Mouse (Mus musculus) kidney, postnatal 0 days (tissue): Measurements from ENCODE around the gene Praf2. TPM values are rescaled to one million over a fixed set of nuclear protein-coding genes. Genes with fewer than 3 reads are reported as not detected.
A peak's percentile ranks its signal among the peaks of the same experiment; 100 is the strongest.

Experiments used
- ATAC-seq: fragments of 200-750 bp; cut with Nextera tagmentation; replicated peaks from 2 replicates; pipeline ENCODE4 v1.8.0; 2017; ENCODE audit warnings: low read depth, moderate number of reproducible peaks, moderate TSS enrichment, moderate library complexity; ENCODE audit not compliant: low FRiP score
- DNase-seq: peaks from one replicate; pipeline ENCODE4 v3.0.0-alpha.2; 2016; ENCODE audit warnings: low spot score
- H3K27ac ChIP-seq: fragments of 300-500 bp; sonication (generic); 2 replicates; pipeline ENCODE4 v1.5.1; 2014; ENCODE audit warnings: mild to moderate bottlenecking
- H3K27me3 ChIP-seq: fragments of 300-500 bp; sonication (generic); 2 replicates; pipeline ENCODE4 v1.6.1; 2014; ENCODE audit warnings: low read length, mixed read lengths; ENCODE audit not compliant: insufficient read depth
- H3K36me3 ChIP-seq: fragments of 300-500 bp; sonication (generic); 2 replicates; pipeline ENCODE4 v1.6.1; 2014; ENCODE audit warnings: low read length, mixed read lengths; ENCODE audit not compliant: insufficient read depth
- H3K4me1 ChIP-seq: fragments of 300-500 bp; sonication (generic); replicated peaks from 2 replicates; pipeline ENCODE4 v1.6.1; 2014; ENCODE audit warnings: antibody characterized with exemption, low read length, mixed read lengths; ENCODE audit not compliant: insufficient read depth
- H3K4me2 ChIP-seq: fragments of 300-500 bp; sonication (generic); 2 replicates; pipeline ENCODE4 v1.6.1; 2014; ENCODE audit warnings: mild to moderate bottlenecking, low read length, moderate library complexity, mixed read lengths
- H3K4me3 ChIP-seq: fragments of 300-500 bp; sonication (generic); replicated peaks from 2 replicates; pipeline ENCODE4 v1.5.1; 2014; ENCODE audit warnings: low read depth, low read length
- H3K9ac ChIP-seq: fragments of 300-500 bp; sonication (generic); 2 replicates; pipeline ENCODE4 v1.6.1; 2014; ENCODE audit warnings: low read depth, low read length
- H3K9me3 ChIP-seq: fragments of 300-500 bp; sonication (generic); replicated peaks from 2 replicates; pipeline ENCODE4 v1.6.1; 2016; ENCODE audit warnings: low read length, inconsistent platforms, mixed read lengths
- CTCF ChIP-seq: IDR thresholded peaks from 2 replicates; pipeline ENCODE4 v1.5.1; 2016; ENCODE audit warnings: antibody characterized with exemption, low read depth, mild to moderate bottlenecking, moderate library complexity
- WGBS: fragments of 180-500 bp; shearing (Covaris S2); extraction: QIAGEN DNeasy Blood & Tissue Kit; methylation state at CpG from one replicate; pipeline ENCODE4 v1.1.7; 2014; 5-methylcytosine and 5-hydroxymethylcytosine counted together
- polyA plus RNA-seq: library from polyadenylated mRNA; unstranded; fragments of >200 nt; fragmentation: Nextera tagmentation; extraction: Ambion mirVana; gene quantifications from 2 replicates; pipeline ENCODE4 v1.2.1, GENCODE M21; 2015

Praf2 gene
- 40.9 and 41.6 TPM in 2 replicates for polyA plus RNA-seq

DNA sequence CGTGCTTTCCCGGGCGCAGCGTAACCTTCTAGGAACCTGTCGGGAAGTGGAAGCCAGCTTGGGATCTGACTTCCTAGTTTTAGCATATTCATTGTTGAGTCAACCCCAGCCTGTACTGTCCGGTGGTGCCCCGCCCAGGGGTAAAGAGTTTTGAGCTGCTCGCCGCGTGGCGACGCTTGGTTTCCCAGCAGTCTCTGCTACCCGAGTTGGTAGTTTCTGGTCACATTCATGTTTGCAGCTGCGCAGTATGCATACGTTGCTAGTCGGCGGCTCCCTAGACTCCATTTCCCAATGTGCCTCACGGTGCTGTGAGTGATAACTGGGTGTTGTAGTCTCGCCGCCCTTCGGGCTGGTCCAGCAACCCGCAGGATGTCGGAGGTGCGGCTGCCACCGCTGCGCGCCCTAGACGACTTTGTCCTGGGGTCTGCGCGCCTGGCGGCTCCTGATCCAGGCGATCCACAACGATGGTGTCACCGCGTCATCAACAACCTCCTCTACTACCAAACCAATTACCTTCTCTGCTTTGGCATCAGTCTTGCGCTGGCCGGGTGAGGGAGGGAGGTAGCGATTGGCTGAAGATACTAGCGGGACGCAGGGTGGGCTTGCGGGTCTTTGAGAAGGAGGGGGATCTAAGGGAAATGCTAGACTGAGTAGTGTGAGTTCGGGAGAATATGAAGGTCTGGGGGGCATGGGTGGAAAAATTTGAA lies at the start of gene Praf2:
Gene Praf2 (plus strand): TSS at position 225 of the 707 bp plus-strand sequence.
- WGBS: 28% methylated on average over 42 of the region's 42 CpGs

DNA sequence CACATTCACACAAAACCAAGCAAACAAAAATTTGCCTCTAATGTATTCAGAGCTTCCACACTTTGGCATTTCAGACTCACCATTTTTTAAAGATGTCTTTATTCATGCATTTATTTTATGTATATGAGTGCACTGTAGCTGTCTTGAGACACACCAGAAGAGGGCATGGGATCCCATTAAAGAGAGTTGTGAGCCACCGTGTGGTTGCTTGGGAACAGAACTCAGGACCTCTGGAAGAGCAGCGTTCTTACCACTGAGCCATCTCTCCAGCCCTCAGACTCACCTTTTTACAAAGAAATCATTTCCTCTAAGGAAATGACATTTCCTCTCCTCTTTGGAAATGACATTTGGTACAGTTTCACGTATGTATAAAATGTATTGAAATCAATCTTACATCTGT lies 49.3 kb upstream of the Praf2 start:
- WGBS: 39% methylated on average over 3 of the region's 3 CpGs
- ATAC-seq: no peak
- no peaks in the 10 kb centered on the region for H3K27me3 ChIP-seq
- no peak for DNase-seq
- H3K27ac ChIP-seq: no peak overlapping the region
- H3K4me2 ChIP-seq: no peak overlapping the region
- TF ChIP-seq CTCF: peak; percentile 27; the same call in 1 of the 2 replicates
- H3K4me1 ChIP-seq: no peaks in the 10 kb centered on the region
- no peaks in the 10 kb centered on the region for H3K36me3 ChIP-seq
- no peak overlapping the region for H3K9ac ChIP-seq
- no peak overlapping the region for H3K4me3 ChIP-seq
- no peaks in the 10 kb centered on the region for H3K9me3 ChIP-seq

More for the DNA sequence above, at the start of gene Praf2:
- Histone ChIP-seq H3K9ac (peak within 1 kb of the TSS; percentile 27; the same call in 1 of the 2 replicates), H3K36me3 (no peaks in the 10 kb centered on the region), H3K9me3 (no peaks in the 10 kb centered on the region), H3K4me3 (peak within 1 kb of the TSS; percentile 37), H3K4me1 (no peaks in the 10 kb centered on the region), H3K27me3 (no peaks in the 10 kb centered on the region), H3K27ac (peak within 1 kb of the TSS; percentile 47; the same call in 1 of the 2 replicates), H3K4me2 (peak within 1 kb of the TSS; percentile 56)
- DNase-seq: peak; percentile 89
- TF ChIP-seq CTCF: 0 out of 2 replicates have a peak, but pooled peaks have one; percentile 5
- ATAC-seq: peak; percentile 90

DNA sequence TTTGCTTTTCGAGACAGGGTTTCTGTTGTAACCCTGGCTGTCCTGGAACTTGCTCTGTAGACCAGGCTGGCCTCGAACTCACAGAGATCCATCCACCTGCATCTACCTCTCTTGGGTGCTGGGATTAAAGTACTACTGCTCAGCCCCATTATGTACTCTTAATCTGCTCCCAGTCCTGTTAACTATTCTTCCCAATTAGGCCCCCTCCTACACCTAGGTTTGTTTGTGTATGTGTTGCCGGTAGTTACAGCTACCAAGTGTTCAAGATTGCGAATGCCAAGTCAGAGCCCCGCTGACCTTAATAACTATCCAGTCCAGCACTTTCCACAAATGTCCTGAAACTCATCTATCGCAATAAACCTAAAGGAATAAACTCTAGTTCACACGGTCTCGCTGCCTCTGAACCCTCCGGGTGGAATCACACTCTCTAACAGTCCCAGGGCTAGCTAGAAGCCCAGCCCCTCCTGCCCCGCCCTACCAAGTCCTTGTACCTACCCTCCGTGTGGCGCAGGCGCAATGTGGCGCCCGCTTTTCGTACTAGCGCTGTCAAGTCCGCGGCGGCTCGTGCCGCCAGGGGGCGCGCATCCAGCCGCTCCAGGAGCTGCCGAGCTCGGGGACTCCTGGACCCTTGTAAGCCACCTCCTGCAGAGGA lies 48.7 kb upstream of the Praf2 start:
- DNase-seq (peak; percentile 88), ATAC-seq (peak; percentile 95)
- Histone ChIP-seq H3K36me3 (no peaks in the 10 kb centered on the region), H3K4me3 (0 out of 2 replicates have a peak overlapping the region, but pooled peaks have one; percentile 11), H3K9ac (0 out of 2 replicates have a peak overlapping the region, but pooled peaks have one; percentile 40), H3K4me1 (no peaks in the 10 kb centered on the region), H3K4me2 (peak overlapping the region; percentile 49), H3K9me3 (no peaks in the 10 kb centered on the region), H3K27ac (no peak overlapping the region; the same call in 1 of the 2 replicates), H3K27me3 (no peaks in the 10 kb centered on the region)
- WGBS: 20% methylated on average over 27 of the region's 27 CpGs
- TF ChIP-seq CTCF: peak; percentile 87

DNA sequence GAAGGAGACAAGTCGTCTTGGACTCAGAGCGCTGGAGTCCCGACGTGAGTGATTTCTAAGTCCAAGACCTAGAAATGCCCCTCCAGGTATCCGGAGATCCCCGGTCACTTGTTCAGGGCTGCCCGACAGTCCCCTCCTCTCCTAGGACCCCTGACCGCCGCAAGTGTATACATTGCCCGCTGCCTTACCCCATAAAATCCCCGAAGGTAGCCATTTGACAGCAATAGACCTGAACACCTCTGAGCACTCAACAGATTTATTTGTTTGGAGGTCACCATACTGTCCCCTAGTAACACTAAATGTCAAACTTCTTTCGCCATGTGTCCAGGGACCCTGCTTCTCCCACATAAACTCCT lies 48.2 kb upstream of the Praf2 start:
- no peak for TF ChIP-seq CTCF
- 0 out of 2 replicates have a peak overlapping the region, but pooled peaks have one; percentile 40 for H3K9ac ChIP-seq
- 0 out of 2 replicates have a peak overlapping the region, but pooled peaks have one; percentile 11 for H3K4me3 ChIP-seq
- peak overlapping the region; percentile 49 for H3K4me2 ChIP-seq
- H3K4me1 ChIP-seq: no peaks in the 10 kb centered on the region
- peak overlapping the region; percentile 31; the same call in 1 of the 2 replicates for H3K27ac ChIP-seq
- H3K27me3 ChIP-seq: no peaks in the 10 kb centered on the region
- ATAC-seq: no peak; the same call in 1 of the 2 replicates
- DNase-seq: no peak
- no peaks in the 10 kb centered on the region for H3K36me3 ChIP-seq
- H3K9me3 ChIP-seq: no peaks in the 10 kb centered on the region
- 23% methylated on average over 12 of the region's 12 CpGs for WGBS

DNA sequence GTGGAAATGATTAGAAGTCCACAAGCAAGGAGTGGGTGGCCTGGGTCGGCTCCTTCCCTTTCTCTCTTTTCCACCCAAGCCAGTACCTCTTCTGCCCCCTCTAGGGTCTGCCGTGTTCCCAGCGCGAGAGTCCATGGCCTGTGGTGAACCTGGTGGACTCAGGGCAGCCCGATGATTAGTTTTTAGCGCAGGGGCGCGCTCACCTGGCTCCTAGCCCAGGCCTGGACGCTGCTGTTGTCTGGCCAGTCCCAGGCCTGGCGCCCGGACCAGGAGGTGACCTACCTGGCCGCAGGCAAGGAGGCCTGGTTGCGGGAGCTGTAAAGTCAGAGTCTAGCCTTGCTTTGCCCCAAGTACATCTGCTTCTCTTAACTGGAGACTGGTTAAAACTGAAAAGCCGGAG lies 47.4 kb upstream of the Praf2 start, which contains the start of gene Magix:
Gene Magix (minus strand): TSS at position 388 of the 400 bp plus-strand sequence.
- Histone ChIP-seq H3K4me3 (0 out of 2 replicates have a peak within 1 kb of the TSS, but pooled peaks have one; percentile 11), H3K36me3 (no peaks in the 10 kb centered on the region), H3K9me3 (no peaks in the 10 kb centered on the region), H3K4me2 (peak within 1 kb of the TSS; percentile 49), H3K27ac (peak within 1 kb of the TSS; percentile 31; the same call in 1 of the 2 replicates), H3K4me1 (no peaks in the 10 kb centered on the region), H3K9ac (0 out of 2 replicates have a peak within 1 kb of the TSS, but pooled peaks have one; percentile 40), H3K27me3 (no peaks in the 10 kb centered on the region)
- no peak for DNase-seq
- TF ChIP-seq CTCF: no peak
- WGBS: 68% methylated on average over 14 of the region's 14 CpGs
- ATAC-seq: no peak

DNA sequence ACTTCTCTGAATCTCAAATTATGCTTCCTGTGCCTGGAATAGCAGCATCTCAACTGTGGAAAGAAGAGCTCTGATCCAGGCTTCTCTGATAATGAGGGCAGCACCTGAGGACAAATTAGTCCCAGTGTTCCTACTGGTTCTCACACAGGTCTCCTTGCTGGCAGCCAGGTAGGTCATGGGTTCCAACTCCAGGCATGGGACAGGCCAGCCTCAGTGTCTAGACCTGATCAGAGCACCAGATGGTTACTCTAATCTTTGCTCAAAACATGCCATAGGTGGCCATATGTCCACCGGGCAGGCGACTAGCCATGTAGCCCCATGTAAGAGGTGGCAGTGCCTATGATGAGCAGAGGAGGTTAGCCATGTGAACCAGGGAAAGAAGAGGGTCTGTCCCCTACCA lies 39.9 kb upstream of the Praf2 start:
- TF ChIP-seq CTCF: no peak
- H3K4me1 ChIP-seq: no peaks in the 10 kb centered on the region
- no peaks in the 10 kb centered on the region for H3K36me3 ChIP-seq
- H3K27ac ChIP-seq: no peak overlapping the region
- H3K9ac ChIP-seq: no peak overlapping the region
- ATAC-seq (no peak), DNase-seq (no peak)
- no peaks in the 10 kb centered on the region for H3K9me3 ChIP-seq
- no peak overlapping the region for H3K4me3 ChIP-seq
- WGBS: 87% methylated on average over 2 of the region's 2 CpGs
- H3K27me3 ChIP-seq: no peaks in the 10 kb centered on the region
- no peak overlapping the region for H3K4me2 ChIP-seq
